Mouse (Mus musculus) hindbrain, postnatal 0 days (tissue): ENCODE results near the gene Catsperd. TPM values are rescaled to one million over a fixed set of nuclear protein-coding genes. Genes with fewer than 3 reads are reported as not detected.

Experiments
- ATAC-seq: fragments of 200-750 bp; cut with Nextera tagmentation; 2 replicates; pipeline ENCODE4 v1.8.0; 2017; ENCODE audit warnings: mild to moderate bottlenecking, moderate TSS enrichment, moderate library complexity
- DNase-seq: peaks from one replicate; pipeline ENCODE4 v3.0.0-alpha.2; 2015; ENCODE audit warnings: low spot score
- H3K27ac ChIP-seq: fragments of 300-500 bp; sonication (generic); 2 replicates; pipeline ENCODE4 v1.5.1; 2014; ENCODE audit warnings: mild to moderate bottlenecking
- H3K27me3 ChIP-seq: fragments of 300-500 bp; sonication (generic); 2 replicates; pipeline ENCODE4 v1.6.1; 2014; ENCODE audit warnings: low read length, mixed read lengths; ENCODE audit not compliant: insufficient read depth
- H3K36me3 ChIP-seq: fragments of 300-500 bp; sonication (generic); 2 replicates; pipeline ENCODE4 v1.6.1; 2014; ENCODE audit warnings: low read length, mixed read lengths; ENCODE audit not compliant: insufficient read depth
- H3K4me1 ChIP-seq: fragments of 300-500 bp; sonication (generic); 2 replicates; pipeline ENCODE4 v1.6.1; 2014; ENCODE audit warnings: antibody characterized with exemption, low read length, mixed read lengths; ENCODE audit not compliant: insufficient read depth
- H3K4me2 ChIP-seq: fragments of 300-500 bp; sonication (generic); 2 replicates; pipeline ENCODE4 v1.6.1; 2014; ENCODE audit warnings: low read depth, mild to moderate bottlenecking, low read length, moderate library complexity, mixed read lengths
- H3K4me3 ChIP-seq: fragments of 300-500 bp; sonication (generic); 2 replicates; pipeline ENCODE4 v1.5.1; 2014; ENCODE audit warnings: low read length
- H3K9ac ChIP-seq: fragments of 300-500 bp; sonication (generic); replicated peaks from 2 replicates; pipeline ENCODE4 v1.6.1; 2014; ENCODE audit warnings: mild to moderate bottlenecking, low read length, moderate library complexity, mixed read lengths
- H3K9me3 ChIP-seq: fragments of 300-500 bp; sonication (generic); 2 replicates; pipeline ENCODE4 v1.6.1; 2016; ENCODE audit warnings: low read length, mixed read lengths
- CTCF ChIP-seq: IDR thresholded peaks from 2 replicates; pipeline ENCODE4 v1.5.1; 2016; ENCODE audit warnings: antibody characterized with exemption, control low read depth, low read depth
- WGBS: fragments of 180-500 bp; shearing (Covaris S2); extraction: QIAGEN DNeasy Blood & Tissue Kit; methylation state at CpG from one replicate; pipeline ENCODE4 v1.1.7; 2014; 5-methylcytosine and 5-hydroxymethylcytosine counted together
- polyA plus RNA-seq: library from polyadenylated mRNA; unstranded; fragments of >200 nt; fragmentation: Nextera tagmentation; extraction: Ambion mirVana; gene quantifications from 2 replicates; pipeline ENCODE4 v1.2.1, GENCODE M21; 2015
- total RNA-seq: library from RNA; depleted of rRNA; stranded (reverse); fragments of >200 nt; gene quantifications from 2 replicates; pipeline ENCODE4 v1.2.3, GENCODE M21; 2014

Gene Catsperd
- total and polyA plus RNA-seq, 2 experiments from 2014 or later, result 1.2 to 2.4 TPM

- TF ChIP-seq CTCF, result no peak
- Histone ChIP-seq H3K4me3 (no peak overlapping the region), H3K36me3 (no peaks in the 10 kb centered on the region), H3K4me2 (no peak overlapping the region), H3K4me1 (no peaks in the 10 kb centered on the region), H3K27me3 (no peaks in the 10 kb centered on the region), H3K9ac (no peak overlapping the region), H3K9me3 (no peaks in the 10 kb centered on the region), H3K27ac (no peak overlapping the region)
- DNase-seq, result no peak
- no peak for ATAC-seq
- 57% methylated on average over 3 of the region's 3 CpGs for WGBS
Measured at GRCm38 (mm10) chr17:56663659-56664058, 35.7 kb downstream of the Catsperd start.

GRCm38 (mm10) chr17:56664333-56664732, 36.4 kb downstream of the Catsperd start:
- ATAC-seq (no peak), DNase-seq (no peak)
- Histone ChIP-seq H3K9ac (no peak overlapping the region), H3K36me3 (no peaks in the 10 kb centered on the region), H3K4me2 (no peak overlapping the region), H3K27ac (no peak overlapping the region), H3K9me3 (no peaks in the 10 kb centered on the region), H3K27me3 (no peaks in the 10 kb centered on the region), H3K4me1 (no peaks in the 10 kb centered on the region), H3K4me3 (no peak overlapping the region)
- 9% methylated on average over 10 of the region's 10 CpGs for WGBS
- no peak for TF ChIP-seq CTCF

GRCm38 (mm10) chr17:56666384-56666783, 38.4 kb downstream of the Catsperd start:
- Histone ChIP-seq H3K9me3 (no peaks in the 10 kb centered on the region), H3K4me3 (no peak overlapping the region), H3K4me2 (no peak overlapping the region), H3K27ac (no peak overlapping the region), H3K36me3 (no peaks in the 10 kb centered on the region), H3K27me3 (no peaks in the 10 kb centered on the region), H3K9ac (no peak overlapping the region), H3K4me1 (no peaks in the 10 kb centered on the region)
- DNase-seq, result no peak
- 87% methylated on average over 4 of the region's 4 CpGs for WGBS
- no peak for ATAC-seq
- no peak for TF ChIP-seq CTCF

GRCm38 (mm10) chr17:56667591-56667990, 39.6 kb downstream of the Catsperd start:
- no peak overlapping the region for H3K4me2 ChIP-seq
- DNase-seq (no peak), ATAC-seq (no peak)
- no peaks in the 10 kb centered on the region; the same call in 1 of the 2 replicates for H3K4me1 ChIP-seq
- H3K27ac ChIP-seq, result no peak overlapping the region
- WGBS, result 77% methylated on average over 3 of the region's 3 CpGs
- no peak overlapping the region for H3K4me3 ChIP-seq
- H3K9me3 ChIP-seq, result no peaks in the 10 kb centered on the region
- H3K9ac ChIP-seq, result no peak overlapping the region
- H3K36me3 ChIP-seq, result no peaks in the 10 kb centered on the region
- no peaks in the 10 kb centered on the region for H3K27me3 ChIP-seq
- TF ChIP-seq CTCF, result no peak

GRCm38 (mm10) chr17:56668384-56669144, 40.6 kb downstream of the Catsperd start:
- H3K27me3 ChIP-seq, result no peaks in the 10 kb centered on the region
- H3K4me2 ChIP-seq, result peak overlapping the region; percentile 70
- TF ChIP-seq CTCF, result peak; percentile 95
- ATAC-seq (peak; percentile 16), DNase-seq (peak; percentile 92)
- H3K4me1 ChIP-seq, result no peaks in the 10 kb centered on the region; the same call in 1 of the 2 replicates
- H3K27ac ChIP-seq, result no peak overlapping the region
- no peaks in the 10 kb centered on the region for H3K9me3 ChIP-seq
- H3K4me3 ChIP-seq, result peak overlapping the region; percentile 36
- 4% methylated on average over 31 of the region's 31 CpGs for WGBS
- H3K36me3 ChIP-seq, result no peaks in the 10 kb centered on the region
- peak overlapping the region; percentile 10; the same call in 1 of the 2 replicates for H3K9ac ChIP-seq

- DNase-seq (no peak), ATAC-seq (no peak)
- Histone ChIP-seq H3K36me3 (no peaks in the 10 kb centered on the region), H3K4me2 (no peak overlapping the region), H3K4me1 (no peaks in the 10 kb centered on the region; the same call in none of the 2 replicates), H3K27ac (no peak overlapping the region), H3K9me3 (no peaks in the 10 kb centered on the region), H3K4me3 (no peak overlapping the region), H3K9ac (no peak overlapping the region), H3K27me3 (no peaks in the 10 kb centered on the region)
- TF ChIP-seq CTCF, result no peak
- 87% methylated on average over 8 of the region's 8 CpGs for WGBS
Measured at GRCm38 (mm10) chr17:56669766-56670165, 41.8 kb downstream of the Catsperd start.

GRCm38 (mm10) chr17:56672941-56673646, 45.2 kb downstream of the Catsperd start, which contains the start of gene Ranbp3:
Ranbp3 (plus strand) TSS chr17:56673294.
- Histone ChIP-seq H3K27me3 (no peaks in the 10 kb centered on the region), H3K4me2 (peak within 1 kb of the TSS; percentile 83), H3K9me3 (no peaks in the 10 kb centered on the region), H3K9ac (peak within 1 kb of the TSS; percentile 95), H3K27ac (peak within 1 kb of the TSS; percentile 87), H3K36me3 (peaks cover 6% of the 10 kb centered on the region; the same call in 1 of the 2 replicates), H3K4me3 (peak within 1 kb of the TSS; percentile 83), H3K4me1 (no peaks in the 10 kb centered on the region; the same call in none of the 2 replicates)
- no peak for TF ChIP-seq CTCF
- peak; percentile 93 for ATAC-seq
- peak; percentile 100 for DNase-seq
- WGBS, result 0% methylated on average over 45 of the region's 66 CpGs
